Mouse (Mus musculus) embryonic facial prominence, embryonic 11.5 days (tissue): Measurements from ENCODE around the gene Shcbp1l. TPM values are rescaled to one million over a fixed set of nuclear protein-coding genes. Genes with fewer than 3 reads are reported as not detected.
"Not testable (repeated sequence)": the region's sequence is repeated elsewhere in the genome, so short reads cannot be mapped to it uniquely, and the experiment has no call there.

Experiments
- ATAC-seq: fragments of 200-750 bp; cut with Nextera tagmentation; replicated peaks from 2 replicates; pipeline ENCODE4 v1.8.0; 2017; ENCODE audit warnings: low read depth; ENCODE audit not compliant: insufficient number of reproducible peaks, low FRiP score, low TSS enrichment
- DNase-seq: peaks from one replicate; pipeline ENCODE4 v3.0.0-alpha.2; 2015; ENCODE audit warnings: low spot score
- H3K27ac ChIP-seq: fragments of 300-500 bp; sonication (generic); replicated peaks from 2 replicates; pipeline ENCODE4 v1.5.1; 2014; ENCODE audit warnings: mild to moderate bottlenecking, low read depth, low read length, control low read depth
- H3K27me3 ChIP-seq: fragments of 300-500 bp; sonication (generic); 2 replicates; pipeline ENCODE4 v1.6.1; 2014; ENCODE audit warnings: mild to moderate bottlenecking, low read length, moderate library complexity, mixed read lengths; ENCODE audit not compliant: control insufficient read depth, insufficient read depth
- H3K36me3 ChIP-seq: fragments of 300-500 bp; sonication (generic); replicated peaks from 2 replicates; pipeline ENCODE4 v1.6.1; 2014; ENCODE audit warnings: low read depth, mild to moderate bottlenecking, low read length, moderate library complexity, mixed read lengths; ENCODE audit not compliant: control insufficient read depth, insufficient read depth
- H3K4me1 ChIP-seq: fragments of 300-500 bp; sonication (generic); 2 replicates; pipeline ENCODE4 v1.6.1; 2014; ENCODE audit warnings: low read length, mixed read lengths; ENCODE audit not compliant: control insufficient read depth, insufficient read depth
- H3K4me2 ChIP-seq: fragments of 300-500 bp; sonication (generic); 2 replicates; pipeline ENCODE4 v1.6.1; 2014; ENCODE audit warnings: low read depth, mild to moderate bottlenecking, control low read depth, low read length, moderate library complexity
- H3K4me3 ChIP-seq: fragments of 300-500 bp; sonication (generic); 2 replicates; pipeline ENCODE4 v1.5.1; 2014; ENCODE audit warnings: low read depth, low read length, control low read depth
- H3K9ac ChIP-seq: fragments of 300-500 bp; sonication (generic); replicated peaks from 2 replicates; pipeline ENCODE4 v1.6.1; 2014; ENCODE audit warnings: mild to moderate bottlenecking, control low read depth, low read length
- H3K9me3 ChIP-seq: fragments of 300-500 bp; sonication (generic); replicated peaks from 2 replicates; pipeline ENCODE4 v1.6.1; 2016; ENCODE audit warnings: mild to moderate bottlenecking, low read length, inconsistent platforms, mixed read lengths; ENCODE audit not compliant: control insufficient read depth
- WGBS: fragments of 180-500 bp; shearing (Covaris S2); extraction: QIAGEN DNeasy Blood & Tissue Kit; methylation state at CpG from one replicate; pipeline ENCODE4 v1.1.7; 2014; 5-methylcytosine and 5-hydroxymethylcytosine counted together
- polyA plus RNA-seq: library from polyadenylated mRNA; unstranded; fragments of >200 nt; fragmentation: Nextera tagmentation; extraction: Ambion mirVana; gene quantifications from 2 replicates; pipeline ENCODE4 v1.2.1, GENCODE M21; 2014

Gene Shcbp1l
- polyA plus RNA-seq, 1 experiment from 2014 or later, result 0.45 TPM

DNA sequence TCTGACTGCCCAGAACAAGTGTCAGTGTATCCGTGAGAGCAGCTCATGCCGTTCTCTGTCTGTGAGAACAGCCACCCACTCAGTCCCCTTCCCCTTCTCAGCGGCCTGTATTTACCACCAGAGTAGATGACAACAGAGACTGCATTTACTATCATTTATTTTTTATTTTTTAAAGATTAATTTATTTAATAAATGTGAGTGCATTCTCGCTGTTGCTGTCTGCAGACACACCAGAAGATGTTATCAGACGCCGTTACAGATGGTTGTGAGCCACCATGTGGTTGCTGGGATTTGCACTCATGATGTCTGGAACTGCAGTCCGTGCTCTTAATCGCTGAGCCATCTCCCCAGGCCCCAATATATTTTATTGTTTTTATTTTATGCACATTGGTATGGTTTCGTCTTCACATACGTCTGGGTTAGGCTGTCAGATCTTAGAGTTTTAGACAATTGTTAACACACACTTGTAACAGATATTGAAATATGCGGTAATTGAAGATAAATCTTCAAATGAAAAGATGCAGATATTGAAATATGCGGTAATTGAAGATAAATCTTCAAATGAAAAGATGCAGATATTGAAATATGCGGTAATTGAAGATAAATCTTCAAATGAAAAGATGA lies 11.5 kb upstream of the Shcbp1l start:
- DNase-seq, H3K9ac ChIP-seq, ATAC-seq, H3K4me2 ChIP-seq, H3K27me3 ChIP-seq, H3K9me3 ChIP-seq, H3K4me3 ChIP-seq, H3K27ac ChIP-seq, H3K4me1 ChIP-seq, H3K36me3 ChIP-seq: not testable (repeated sequence)
- 86% methylated on average over 13 of the region's 13 CpGs for WGBS

DNA sequence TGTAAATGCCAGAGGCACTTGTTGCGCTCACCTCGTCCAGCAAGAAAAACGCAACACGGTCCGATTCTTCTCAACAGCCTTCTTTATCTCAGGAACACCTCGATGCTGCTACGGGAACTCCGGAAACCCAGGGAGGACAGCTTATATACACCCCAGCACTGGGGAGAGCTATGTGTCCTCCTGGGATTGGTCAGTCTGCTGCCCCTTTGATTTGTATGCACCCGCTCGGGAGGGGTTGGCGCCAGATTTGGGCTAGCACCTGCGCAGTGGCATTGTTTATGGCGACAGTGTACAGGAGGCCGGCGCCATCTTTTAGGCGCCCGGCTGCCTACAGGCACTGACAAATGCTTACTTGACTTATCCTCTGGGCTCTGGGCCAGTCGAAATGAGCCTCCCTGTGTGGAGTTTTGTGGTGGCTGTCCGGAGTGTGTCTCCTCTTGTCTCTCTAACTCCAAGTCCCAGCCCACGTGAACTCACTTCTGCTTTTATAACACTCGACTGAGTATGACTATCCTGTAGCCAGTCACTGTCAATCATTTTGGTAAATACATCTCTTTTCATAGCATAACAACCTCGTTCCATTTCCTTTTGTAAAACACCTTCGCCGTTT lies 10.7 kb upstream of the Shcbp1l start:
- not testable (repeated sequence) for H3K36me3 ChIP-seq, H3K4me2 ChIP-seq, DNase-seq, H3K9me3 ChIP-seq, H3K4me1 ChIP-seq, H3K4me3 ChIP-seq, H3K27ac ChIP-seq, ATAC-seq, H3K9ac ChIP-seq, H3K27me3 ChIP-seq
- 90% methylated on average over 24 of the region's 24 CpGs for WGBS

DNA sequence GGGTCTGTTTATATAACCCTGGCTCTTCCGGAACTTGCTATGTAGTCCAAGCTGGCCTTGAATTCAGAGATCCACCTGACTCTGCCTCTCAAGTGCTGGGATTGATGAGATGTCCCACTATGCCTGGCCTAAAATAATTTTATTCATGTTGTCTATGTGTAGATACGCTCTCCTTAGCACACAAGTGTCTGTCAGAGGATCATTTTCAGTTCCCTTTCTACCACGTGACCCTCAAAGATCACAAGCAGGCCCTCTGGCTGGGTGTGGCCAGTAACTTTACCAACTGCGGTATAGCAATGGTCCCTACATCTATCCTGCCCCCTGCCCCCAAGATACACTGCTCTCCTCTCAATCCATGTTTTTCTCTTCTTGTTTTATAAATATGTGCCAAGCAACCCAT lies 10.0 kb upstream of the Shcbp1l start:
- no peak overlapping the region for H3K9ac ChIP-seq
- H3K27ac ChIP-seq, result no peak overlapping the region
- 89% methylated on average over 4 of the region's 4 CpGs for WGBS
- H3K4me3 ChIP-seq, result no peak overlapping the region
- no peaks in the 10 kb centered on the region for H3K36me3 ChIP-seq
- no peaks in the 10 kb centered on the region for H3K27me3 ChIP-seq
- no peak overlapping the region for H3K4me2 ChIP-seq
- H3K9me3 ChIP-seq, result no peaks in the 10 kb centered on the region
- no peaks in the 10 kb centered on the region for H3K4me1 ChIP-seq
- DNase-seq, result no peak
- ATAC-seq, result no peak

DNA sequence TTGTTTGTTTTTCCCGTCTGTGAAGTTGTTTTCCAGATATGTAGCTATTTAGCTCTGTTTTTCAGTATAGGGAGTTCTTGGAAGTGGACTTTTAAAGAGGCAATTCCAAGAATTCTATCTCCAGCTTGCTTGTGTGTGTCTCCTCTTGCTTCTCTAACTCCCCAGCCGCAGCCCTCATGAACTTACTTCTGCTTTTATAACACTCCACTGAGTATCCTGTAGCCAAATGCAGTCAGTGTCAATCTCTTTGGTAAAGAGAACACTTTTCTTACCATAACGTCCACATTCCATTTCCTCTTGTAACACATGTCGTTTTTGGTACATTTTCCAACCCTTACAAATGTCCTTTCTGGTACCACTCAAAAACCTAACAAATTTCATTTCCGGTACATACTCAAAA lies 9.2 kb upstream of the Shcbp1l start:
- not testable (repeated sequence) for H3K4me1 ChIP-seq, H3K27me3 ChIP-seq, ATAC-seq, H3K4me3 ChIP-seq, H3K4me2 ChIP-seq, H3K9ac ChIP-seq, DNase-seq, H3K9me3 ChIP-seq, H3K36me3 ChIP-seq, H3K27ac ChIP-seq
- WGBS, result 84% methylated on average over 2 of the region's 5 CpGs

DNA sequence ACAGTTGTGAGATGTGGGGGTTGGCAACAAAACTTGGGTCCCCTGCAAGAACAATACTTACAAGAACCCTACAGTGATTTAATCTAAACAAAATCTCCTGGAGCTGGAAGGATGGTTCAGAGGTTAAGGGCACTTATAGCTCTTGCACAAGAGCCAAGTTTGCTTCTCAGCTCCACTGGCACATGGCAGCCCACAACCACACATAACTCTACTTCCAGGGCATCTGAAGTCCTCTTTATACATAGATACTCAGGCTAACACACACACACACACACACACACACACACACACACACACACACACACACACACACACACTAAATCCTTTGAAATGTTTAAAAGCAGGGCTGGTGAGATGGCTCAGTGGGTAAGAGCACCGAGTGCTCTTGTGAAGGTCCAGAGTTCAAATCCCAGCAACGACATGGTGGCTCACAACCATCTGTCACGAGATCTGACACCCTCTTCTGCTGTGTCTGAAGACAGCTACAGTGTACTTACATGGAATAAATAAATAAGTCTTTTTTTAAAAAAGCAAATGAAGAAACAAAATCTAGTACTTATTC lies 8.6 kb upstream of the Shcbp1l start:
- not testable (repeated sequence) for H3K4me1 ChIP-seq, H3K4me2 ChIP-seq, H3K9ac ChIP-seq, H3K4me3 ChIP-seq, H3K27ac ChIP-seq, DNase-seq, H3K27me3 ChIP-seq, H3K36me3 ChIP-seq, ATAC-seq, H3K9me3 ChIP-seq
- WGBS, result 82% methylated on average over 3 of the region's 3 CpGs

DNA sequence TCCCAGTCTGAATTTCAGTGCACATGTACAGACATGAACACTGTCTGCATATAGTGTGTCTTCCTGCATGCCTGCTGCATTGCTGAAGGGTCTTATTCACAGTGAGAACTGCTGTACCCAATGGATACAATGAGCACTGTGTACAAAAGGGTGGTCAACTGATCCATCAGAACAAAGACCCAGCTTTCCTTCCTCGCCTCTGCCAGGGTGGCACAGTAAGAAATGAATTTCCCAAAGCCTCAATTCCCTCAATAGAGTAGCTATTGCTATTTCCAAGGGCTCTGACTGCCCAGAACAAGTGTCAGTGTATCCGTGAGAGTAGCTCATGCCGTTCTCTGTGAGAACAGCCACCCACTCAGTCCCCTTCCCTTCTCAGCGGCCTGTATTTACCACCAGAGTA lies 7.2 kb upstream of the Shcbp1l start:
- H3K36me3 ChIP-seq, H3K4me2 ChIP-seq, H3K9ac ChIP-seq, H3K9me3 ChIP-seq, H3K4me1 ChIP-seq, H3K4me3 ChIP-seq, H3K27me3 ChIP-seq, DNase-seq, H3K27ac ChIP-seq, ATAC-seq: not testable (repeated sequence)
- 67% methylated on average over 4 of the region's 4 CpGs for WGBS

DNA sequence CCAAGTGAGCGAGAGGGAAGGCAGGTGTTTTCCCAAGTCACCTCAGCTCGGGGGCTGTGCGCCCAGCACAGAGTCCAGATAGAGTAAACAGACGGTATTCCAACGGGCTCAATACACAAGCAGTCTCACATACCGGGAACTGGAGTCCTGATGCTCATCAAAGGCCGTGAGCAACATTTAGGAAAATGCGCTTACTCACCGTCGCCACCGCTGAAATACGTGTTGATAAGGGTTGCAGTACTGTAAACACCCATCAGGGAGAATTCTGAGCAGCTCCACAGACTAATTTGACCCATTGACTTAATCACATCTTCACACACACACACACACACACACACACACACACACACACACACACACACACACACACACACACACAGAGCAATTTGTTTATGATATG lies 691 bp upstream of the Shcbp1l start:
- no peak for ATAC-seq
- H3K4me3 ChIP-seq, result peak overlapping the region; percentile 41; the same call in 1 of the 2 replicates
- no peaks in the 10 kb centered on the region; the same call in 1 of the 2 replicates for H3K27me3 ChIP-seq
- H3K9me3 ChIP-seq, result no peaks in the 10 kb centered on the region
- WGBS, result 34% methylated on average over 12 of the region's 12 CpGs
- H3K27ac ChIP-seq, result no peak overlapping the region
- DNase-seq, result peak; percentile 15
- H3K36me3 ChIP-seq, result no peaks in the 10 kb centered on the region
- peak overlapping the region; percentile 91 for H3K4me2 ChIP-seq
- H3K4me1 ChIP-seq, result no peaks in the 10 kb centered on the region
- H3K9ac ChIP-seq, result no peak overlapping the region

DNA sequence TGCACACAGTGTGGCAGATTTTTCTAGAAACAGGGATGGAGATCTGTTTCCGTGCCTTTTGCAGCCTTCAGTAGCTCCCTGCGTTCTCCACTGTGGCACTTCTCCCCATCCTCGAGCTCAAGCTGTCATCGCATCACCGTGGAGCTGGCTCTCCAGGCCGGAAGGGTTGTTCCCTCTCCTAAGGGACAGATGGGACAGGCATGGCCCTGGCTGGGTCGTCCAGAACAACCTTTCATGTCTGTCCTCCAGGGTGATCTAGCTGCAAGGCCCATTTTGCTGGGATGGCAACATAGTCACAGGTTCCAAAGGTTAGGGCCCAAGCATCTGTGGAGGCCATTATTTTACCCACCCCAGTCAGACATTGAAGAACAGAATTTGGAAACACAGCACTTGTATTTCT lies 6.2 kb downstream of the Shcbp1l start:
- Histone ChIP-seq H3K9ac (no peak overlapping the region), H3K36me3 (no peaks in the 10 kb centered on the region), H3K4me1 (no peaks in the 10 kb centered on the region), H3K27ac (no peak overlapping the region), H3K4me2 (no peak overlapping the region), H3K9me3 (no peaks in the 10 kb centered on the region), H3K27me3 (no peaks in the 10 kb centered on the region), H3K4me3 (no peak overlapping the region)
- 72% methylated on average over 7 of the region's 7 CpGs for WGBS
- ATAC-seq, result no peak
- DNase-seq, result no peak
